Mouse (Mus musculus) hindlimb bud, embryonic 11.5 days (tissue): ENCODE measurements at regions not wholly inside any gene's neighbourhood (a gene's known extent, or its start where the extent isn't known, plus 50 kb on each side); places are given as distances from the start of the nearest gene placed in this dataset.
A peak's percentile ranks its signal among the peaks of the same experiment; 100 is the strongest.

Experiments used
- DNase-seq: peaks from one replicate; pipeline ENCODE4 v3.0.0-alpha.2; 2012; ENCODE audit warnings: low read depth, low spot score; ENCODE audit errors: extremely low spot score

GRCm38 (mm10) chr3:148564716-148565115, 425.6 kb downstream of the Adgrl2 start:
- no peak for DNase-seq

- DNase-seq = no peak
Observed at GRCm38 (mm10) chr3:148561211-148561610, 429.1 kb downstream of the Adgrl2 start.

- no peak for DNase-seq
Observed at GRCm38 (mm10) chr3:148559752-148560460, 430.4 kb downstream of the Adgrl2 start.

GRCm38 (mm10) chr3:148558592-148559157, 431.7 kb downstream of the Adgrl2 start:
- DNase-seq = no peak

GRCm38 (mm10) chr3:148555324-148555723, 435.0 kb downstream of the Adgrl2 start:
- DNase-seq = peak; percentile 20

GRCm38 (mm10) chr3:148550716-148551115, 439.6 kb downstream of the Adgrl2 start:
- no peak for DNase-seq

GRCm38 (mm10) chr3:148544929-148545328, 445.4 kb downstream of the Adgrl2 start:
- DNase-seq = no peak

GRCm38 (mm10) chr3:148542217-148542616, 448.1 kb downstream of the Adgrl2 start:
- DNase-seq = no peak

- DNase-seq = no peak
Observed at GRCm38 (mm10) chr3:148537669-148538271, 452.6 kb downstream of the Adgrl2 start.

- DNase-seq = no peak
Observed at GRCm38 (mm10) chr3:148529893-148530292, 460.5 kb downstream of the Adgrl2 start.

- DNase-seq = no peak
Observed at GRCm38 (mm10) chr3:148510381-148510780, 480.0 kb downstream of the Adgrl2 start.

GRCm38 (mm10) chr3:148504928-148505327, 485.4 kb downstream of the Adgrl2 start:
- DNase-seq = no peak

GRCm38 (mm10) chr3:148503432-148503831, 486.9 kb downstream of the Adgrl2 start:
- no peak for DNase-seq

- DNase-seq = no peak
Observed at GRCm38 (mm10) chr3:148501801-148502200, 488.6 kb downstream of the Adgrl2 start.

GRCm38 (mm10) chr3:148496672-148497071, 493.7 kb downstream of the Adgrl2 start:
- no peak for DNase-seq

GRCm38 (mm10) chr3:148491287-148491686, 499.1 kb downstream of the Adgrl2 start:
- no peak for DNase-seq

- no peak for DNase-seq
Observed at GRCm38 (mm10) chr3:148489201-148489600, 501.2 kb downstream of the Adgrl2 start.

GRCm38 (mm10) chr3:148487949-148488348, 502.4 kb downstream of the Adgrl2 start:
- no peak for DNase-seq

- no peak for DNase-seq
Observed at GRCm38 (mm10) chr3:148475862-148476261, 514.5 kb downstream of the Adgrl2 start.

GRCm38 (mm10) chr3:148472943-148473444, 517.4 kb downstream of the Adgrl2 start:
- no peak for DNase-seq

GRCm38 (mm10) chr3:148465456-148465855, 524.9 kb downstream of the Adgrl2 start:
- no peak for DNase-seq

GRCm38 (mm10) chr3:148462791-148463190, 527.6 kb downstream of the Adgrl2 start:
- no peak for DNase-seq
